Mouse (Mus musculus) adrenal gland (tissue): ENCODE results near the gene Arv1.

Experiments used
- intact Hi-C: fragments of 180-260 bp; cut with DNase I; formaldehyde crosslinking; loops from one replicate; pipeline ENCODE4 v1.15.1; 2025

Arv1 gene

DNA sequence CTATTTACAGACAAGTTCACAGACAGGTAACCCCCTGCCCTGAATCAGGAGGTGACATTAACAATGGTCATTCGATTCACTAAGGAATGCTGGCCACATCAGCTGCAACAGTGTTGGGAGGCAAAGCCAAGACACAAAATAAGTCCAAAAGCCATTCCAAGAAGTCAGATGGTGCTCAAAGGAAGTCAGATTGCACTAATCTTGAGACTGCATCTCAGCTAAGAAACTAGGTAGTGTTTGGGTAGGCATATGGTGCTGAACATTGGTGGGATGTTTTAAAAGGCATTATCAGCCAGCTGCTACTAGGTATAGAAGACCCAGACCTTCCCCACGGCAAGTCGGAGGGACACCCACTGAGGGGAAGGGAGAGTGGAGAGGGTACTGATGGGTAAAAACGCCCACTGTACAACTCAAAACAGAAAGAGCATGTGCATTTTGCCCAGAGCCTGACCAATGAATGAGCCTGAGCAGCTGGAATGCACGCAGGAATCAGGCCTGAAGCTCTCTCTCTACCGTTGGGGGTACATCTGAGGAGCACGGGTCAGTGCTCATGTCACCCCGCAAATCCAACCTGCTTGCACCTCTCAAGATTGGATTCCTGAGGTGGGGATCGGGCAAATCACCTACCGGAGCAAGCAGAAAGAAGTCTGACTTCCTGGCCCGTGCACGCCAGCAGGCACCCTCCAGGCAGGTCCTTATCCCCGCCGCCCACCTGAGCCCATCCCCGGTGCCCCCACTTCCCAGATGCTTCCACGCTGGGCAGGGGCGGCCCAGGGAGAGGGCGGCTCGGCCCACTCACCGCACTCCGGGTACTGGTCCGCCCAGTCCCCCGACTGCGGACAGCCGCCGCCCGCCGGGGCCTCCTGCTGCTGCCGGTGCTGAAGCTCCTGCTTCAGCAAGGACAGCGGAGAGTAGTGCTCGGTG, 739 bp upstream of the Arv1 start:
- intact Hi-C loops: no loop called here

DNA sequence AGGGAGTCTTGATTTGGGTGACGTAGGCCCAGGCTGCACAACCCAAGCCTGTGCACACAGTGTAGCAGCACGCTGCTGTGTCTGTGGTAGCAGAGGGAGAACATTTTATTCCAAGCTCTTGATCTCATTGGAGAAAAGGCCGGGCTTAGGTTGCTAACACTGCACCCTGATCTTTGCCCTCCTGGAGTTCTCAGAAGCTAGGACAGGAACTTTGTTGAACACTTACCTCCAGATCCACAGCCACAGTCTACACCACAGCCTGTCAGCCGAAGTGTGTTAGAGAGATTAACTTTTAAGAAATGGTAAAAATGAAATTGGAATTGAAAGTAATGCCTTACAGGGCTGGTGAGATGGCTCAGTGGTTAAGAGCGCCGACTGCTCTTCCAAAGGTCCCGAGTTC, 2.4 kb downstream of the Arv1 start:
- intact Hi-C loops: no loop called here

DNA sequence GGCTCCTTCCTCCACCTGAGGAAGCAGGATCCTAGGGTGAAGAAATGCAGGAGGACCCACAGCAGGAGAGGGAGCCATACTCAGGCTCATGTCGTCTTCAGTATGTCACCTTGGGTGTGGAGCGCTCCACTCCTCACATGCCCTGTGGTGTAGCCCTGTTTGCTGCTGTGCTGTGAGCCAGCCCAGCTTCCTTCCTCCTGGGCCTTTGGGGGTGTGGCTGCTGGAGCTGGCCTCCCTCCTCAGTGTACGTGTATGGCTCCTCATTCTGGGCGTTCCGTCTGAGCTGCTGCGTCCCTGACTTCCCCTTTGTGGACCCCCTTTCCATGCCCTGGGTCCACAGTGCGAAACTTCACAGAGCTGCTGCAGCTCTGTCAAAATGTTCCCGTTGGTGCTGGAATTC, 10.9 kb downstream of the Arv1 start:
- intact Hi-C loops: no loop called here

DNA sequence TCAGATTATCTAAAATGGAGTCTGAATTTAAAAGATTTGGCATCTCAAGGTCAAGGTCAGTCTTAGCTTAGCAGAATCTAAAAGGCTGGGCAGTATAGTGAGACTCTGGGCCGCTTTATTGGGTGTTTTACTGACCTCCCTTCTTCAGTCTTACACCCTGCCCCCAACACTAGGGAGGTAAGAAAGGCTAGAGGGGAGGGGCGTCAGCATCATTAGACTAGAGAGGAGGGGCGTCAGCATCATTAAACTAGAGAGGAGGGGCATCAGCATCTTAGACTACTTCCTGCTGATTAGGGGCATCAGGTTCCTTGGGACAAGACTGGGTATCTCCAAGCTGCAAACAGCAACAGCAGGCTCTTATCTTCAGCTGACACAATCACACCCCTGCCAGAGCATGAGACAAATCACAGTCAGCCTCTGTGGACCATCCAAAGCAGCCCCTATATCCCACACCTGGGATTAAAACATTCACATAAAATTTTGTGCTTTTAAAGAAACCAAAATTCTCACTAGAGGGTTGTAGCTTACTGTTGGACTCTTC, 13.5 kb downstream of the Arv1 start:
- intact Hi-C loops: loop anchor here (5.0 kb wide), 1 partner anchor 92 kb away; no protein-coding TSS in a partner anchor

DNA sequence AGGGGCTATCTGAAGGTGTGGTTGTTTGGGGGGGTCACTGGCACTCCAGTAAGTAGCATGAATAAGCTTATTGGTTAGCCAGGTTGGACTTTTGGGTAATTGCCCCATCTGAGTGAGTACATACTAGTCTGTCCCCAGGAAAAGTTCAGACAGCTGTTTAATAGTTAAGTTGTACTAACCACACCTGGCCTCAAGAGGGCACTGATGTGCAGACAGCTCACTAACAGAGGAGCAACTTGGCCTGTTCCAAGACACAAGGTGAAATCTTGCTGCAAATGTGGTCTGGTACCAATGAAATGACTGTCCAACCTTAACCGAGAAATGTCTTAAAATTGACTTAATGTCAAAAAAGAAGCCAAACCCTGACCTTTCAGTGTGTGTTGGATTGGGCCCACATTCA, 17.3 kb downstream of the Arv1 start:
- intact Hi-C loops: loop anchor here (5.0 kb wide), 1 partner anchor 88 kb away; no protein-coding TSS in a partner anchor

DNA sequence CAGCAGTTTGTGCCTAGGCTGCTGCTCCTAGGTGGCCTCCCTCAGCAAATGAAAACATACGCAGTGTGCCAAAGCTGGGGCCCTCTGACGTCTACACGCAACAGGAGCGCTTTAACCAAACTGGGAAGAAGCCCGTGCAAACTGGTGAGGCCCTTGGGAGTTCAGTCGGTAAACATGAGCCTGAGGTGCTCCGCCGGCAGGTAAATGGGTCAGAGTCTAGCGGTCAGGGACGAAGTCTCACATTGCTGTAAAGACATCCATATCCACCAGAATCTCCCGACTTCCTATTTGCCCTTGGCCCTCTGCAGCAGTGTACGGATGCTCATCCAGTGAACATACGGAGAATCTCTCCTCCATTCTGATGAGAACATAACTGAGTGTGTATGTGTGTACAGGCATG, 24.7 kb downstream of the Arv1 start:
- intact Hi-C loops: no loop called here

DNA sequence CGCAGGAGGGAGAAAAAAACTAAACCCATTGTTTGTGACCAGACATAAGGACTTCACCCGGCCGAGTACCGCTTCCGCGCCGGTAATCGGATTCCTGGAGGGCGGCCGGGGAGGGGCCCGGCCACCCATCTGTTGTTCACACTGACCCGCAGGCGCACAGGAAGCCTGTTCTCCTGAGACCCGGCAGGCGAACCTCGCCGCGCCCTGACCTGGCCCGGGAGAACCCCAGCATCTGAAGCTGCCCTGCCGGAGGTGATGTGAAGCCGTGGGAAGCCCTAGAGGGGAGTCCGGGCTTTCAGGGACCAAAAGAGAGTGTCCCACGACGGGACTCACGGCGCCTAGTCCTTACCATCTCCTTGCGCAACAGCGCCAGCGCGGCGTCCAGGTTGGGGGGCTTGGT, 29.3 kb downstream of the Arv1 start:
- intact Hi-C loops: no loop called here

DNA sequence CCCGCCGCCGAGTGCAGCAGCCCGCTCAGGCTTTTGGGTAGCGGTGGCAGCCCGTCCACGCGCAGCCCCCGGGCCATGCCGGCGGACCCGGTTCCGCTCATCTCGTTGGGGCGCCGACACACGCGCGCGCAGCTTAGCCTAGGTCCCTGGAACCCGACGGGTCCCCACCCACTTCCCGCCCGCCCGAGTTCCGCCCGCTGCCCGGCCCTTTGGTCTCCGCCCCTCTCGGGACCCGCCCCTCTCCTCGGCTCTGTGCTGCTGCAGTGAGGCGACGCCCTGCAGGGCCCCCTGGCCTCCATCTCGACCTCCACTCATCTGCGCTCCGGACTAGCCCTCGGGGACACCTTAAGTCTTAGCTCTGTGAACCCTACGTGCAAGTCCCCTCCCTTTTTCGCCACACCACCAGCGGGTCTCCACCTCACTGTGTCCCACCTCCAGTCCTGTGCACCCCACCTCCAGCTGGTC, 29.8 kb downstream of the Arv1 start, which contains the start of gene Fam89a:
TSS of gene Fam89a (minus strand) at position 124 of the 465 bp plus-strand sequence.
- intact Hi-C loops: no loop called here

DNA sequence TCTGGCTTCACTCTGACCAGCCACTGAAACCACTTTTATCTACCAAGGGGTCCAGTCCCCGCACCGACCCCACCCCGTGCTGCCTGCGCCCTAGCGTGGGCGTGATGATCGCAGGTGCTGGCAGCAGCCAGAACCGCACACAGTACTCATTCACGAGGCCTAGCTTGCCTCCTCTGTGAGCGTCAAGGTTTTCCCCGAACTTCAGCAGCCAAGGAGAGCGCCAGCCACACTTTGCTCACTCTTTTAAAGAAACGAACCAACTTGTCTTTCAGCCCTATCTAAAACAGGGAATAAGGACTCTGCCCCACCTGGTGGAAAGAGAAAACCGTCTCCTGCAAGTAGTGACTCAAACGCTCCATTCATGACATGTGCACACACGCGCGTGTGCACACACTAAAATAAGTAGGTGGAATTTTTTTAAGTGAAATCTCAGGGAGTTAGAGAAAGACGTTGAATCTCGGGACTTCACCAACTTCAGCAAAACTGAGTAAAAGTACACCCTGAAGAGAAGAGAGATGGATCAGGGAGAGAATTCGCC, 30.5 kb downstream of the Arv1 start:
- intact Hi-C loops: no loop called here

DNA sequence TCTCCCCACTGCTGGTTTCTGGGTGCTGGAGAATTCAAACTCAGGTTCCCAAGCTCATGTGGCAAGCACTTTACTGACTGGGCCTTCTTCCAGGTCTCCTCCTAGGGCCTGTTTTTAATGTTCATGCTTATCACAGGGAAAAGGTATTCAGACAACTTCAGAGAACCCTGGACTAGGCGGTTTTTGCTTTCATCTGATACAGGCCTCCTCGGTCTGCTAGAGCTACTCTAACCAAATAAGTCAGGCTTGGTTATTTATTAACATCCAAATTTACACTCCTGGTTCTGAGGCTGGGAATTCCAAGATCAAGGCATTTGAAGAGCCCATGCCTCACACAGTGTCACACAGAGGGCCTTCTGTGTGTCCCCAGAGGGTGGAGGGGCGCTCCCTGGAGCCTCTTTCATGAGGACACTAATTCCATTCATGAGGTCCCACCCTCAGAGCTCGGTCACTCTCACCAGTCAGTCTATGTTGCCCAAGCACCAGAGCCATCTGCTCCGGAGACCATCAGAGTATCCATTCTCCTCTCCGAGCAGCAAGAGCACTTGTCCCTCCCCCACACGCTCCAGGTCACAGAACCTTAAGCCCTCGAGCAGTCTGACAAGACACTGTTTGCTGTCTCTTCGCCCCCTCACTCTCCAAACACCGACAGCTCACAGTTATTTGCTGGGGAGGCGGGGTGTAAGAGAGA, 32.3 kb downstream of the Arv1 start:
- intact Hi-C loops: no loop called here

DNA sequence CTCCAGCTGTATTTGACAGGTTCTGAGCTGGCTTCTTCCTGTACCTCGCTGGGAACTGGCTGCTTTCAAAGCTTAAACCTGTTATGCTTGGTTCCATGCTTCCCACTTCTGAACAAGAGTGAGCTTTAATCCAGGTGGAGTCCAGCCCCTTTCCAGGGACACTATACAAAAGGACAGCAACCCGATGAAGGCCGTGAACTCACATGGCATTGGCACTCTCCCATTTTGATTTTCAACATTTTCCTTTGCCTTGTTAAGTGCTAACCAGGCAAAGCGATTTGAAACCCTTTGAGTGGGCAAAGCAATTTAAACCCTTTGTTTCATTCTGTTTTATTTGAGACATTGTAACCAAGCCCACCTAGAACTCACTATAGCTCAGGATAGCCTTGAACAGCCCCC, 32.9 kb downstream of the Arv1 start:
- intact Hi-C loops: no loop called here

DNA sequence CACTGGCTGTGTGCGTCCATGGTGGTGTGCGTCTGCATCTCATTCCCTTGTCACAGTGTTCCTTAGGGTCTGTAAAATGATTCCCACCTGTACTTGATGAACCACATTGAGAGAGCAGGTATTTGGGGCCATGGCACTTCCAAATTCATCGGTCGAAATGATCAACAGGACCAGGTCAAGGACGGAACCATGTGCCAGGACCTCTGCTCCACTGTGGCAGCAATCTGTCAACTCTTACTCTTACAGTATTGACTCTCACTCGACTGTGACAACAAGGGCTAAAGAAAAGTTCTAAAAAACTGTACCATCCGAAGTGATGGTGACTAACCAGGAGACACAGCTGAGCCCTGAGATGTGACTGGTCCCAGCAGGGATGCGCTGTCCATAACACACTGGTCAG, 33.5 kb downstream of the Arv1 start:
- intact Hi-C loops: no loop called here

DNA sequence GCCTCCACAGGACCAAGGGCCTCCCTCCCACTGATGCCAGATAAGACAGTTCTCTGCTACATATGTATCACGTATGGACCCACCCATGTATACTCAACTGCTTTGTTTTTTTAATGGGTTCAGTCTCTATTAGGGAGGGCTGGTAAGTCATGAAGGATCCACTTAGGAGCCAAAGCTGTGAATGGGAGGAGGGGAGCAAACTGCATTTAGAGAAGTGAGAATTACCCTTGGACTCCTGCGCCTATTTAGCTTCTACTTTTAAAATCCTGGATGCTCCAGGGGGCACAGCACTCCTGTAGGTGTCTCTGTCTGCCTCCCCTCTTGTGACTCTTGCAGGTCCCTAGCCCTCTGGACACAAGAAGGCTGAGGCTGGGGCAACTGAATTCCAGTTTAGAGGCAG, 34.2 kb downstream of the Arv1 start:
- intact Hi-C loops: no loop called here

DNA sequence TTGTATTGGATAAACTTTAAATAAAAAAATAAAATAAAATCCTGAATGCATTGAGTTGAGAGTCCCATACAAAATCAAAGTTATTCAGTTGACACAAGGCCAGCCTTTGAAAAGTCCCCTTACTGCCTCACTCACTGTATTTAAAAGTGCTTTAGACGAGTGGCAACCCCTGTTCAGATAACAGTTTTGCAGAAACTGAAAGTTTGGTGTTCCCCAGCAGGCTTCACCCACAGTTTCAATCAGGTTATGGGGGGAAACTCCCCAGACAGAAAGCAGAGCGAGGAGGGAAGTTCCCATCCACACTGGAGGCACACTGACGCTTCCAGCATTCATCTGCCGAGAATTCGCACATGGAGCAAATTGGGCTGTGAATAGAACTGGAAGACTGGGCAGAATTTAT, 34.7 kb downstream of the Arv1 start:
- intact Hi-C loops: no loop called here

DNA sequence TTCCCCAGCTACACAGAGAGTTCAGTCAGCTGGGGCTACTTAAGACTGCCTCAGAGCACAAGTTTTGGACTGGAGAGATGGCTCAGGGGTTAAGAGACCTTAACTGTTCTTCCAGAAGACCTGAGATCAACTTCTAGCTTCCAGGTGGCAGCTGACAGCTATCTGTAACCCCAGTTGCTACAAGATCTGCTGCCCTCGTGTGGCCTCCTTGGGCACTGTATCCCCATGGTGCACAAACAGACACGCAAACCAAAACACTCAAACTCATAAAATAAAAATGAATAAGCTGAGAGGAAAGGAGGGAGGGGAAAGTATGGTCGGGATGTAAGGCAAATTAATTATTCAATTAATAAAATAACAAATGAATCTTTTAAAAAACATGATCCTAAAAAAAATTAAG, 36.6 kb downstream of the Arv1 start:
- intact Hi-C loops: no loop called here

DNA sequence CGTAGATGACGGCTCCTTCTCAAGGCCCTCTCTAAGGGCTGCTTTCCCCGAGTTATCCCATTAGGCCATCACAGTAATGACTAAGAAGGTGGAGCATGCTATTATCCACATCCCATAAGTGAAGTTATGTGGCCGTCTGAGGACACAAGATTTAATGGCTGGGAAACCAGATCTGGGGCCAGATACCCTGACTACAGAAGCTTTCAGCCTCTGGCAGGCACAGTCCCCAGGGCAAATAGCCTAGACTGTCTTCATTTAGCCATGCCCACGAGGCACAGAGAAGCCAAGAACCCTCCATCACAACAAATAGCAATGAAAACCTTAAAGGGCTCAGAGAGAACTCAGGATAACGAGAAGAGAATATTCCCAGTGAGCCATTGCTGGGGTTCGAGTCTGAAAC, 41.1 kb downstream of the Arv1 start:
- intact Hi-C loops: no loop called here

DNA sequence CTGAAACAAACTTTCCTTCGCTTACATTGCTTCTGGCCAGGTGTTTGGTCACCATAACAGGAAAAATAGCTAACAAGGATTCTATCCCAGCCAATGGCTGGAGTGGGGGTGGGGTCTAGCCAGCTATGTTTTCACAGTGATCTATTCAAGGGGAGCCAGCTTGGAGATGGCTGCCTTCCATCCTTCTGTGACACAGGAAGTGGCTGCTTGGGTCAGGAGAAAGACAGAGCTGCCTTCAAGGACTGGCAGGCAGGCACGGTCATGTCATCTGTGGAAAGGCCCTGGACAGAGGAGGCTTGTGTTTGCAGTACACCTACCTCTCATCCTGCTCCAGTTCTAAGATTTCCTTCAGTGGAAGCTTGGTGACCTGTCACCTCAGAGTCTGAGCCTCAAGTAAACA, 50.5 kb downstream of the Arv1 start:
- intact Hi-C loops: no loop called here

DNA sequence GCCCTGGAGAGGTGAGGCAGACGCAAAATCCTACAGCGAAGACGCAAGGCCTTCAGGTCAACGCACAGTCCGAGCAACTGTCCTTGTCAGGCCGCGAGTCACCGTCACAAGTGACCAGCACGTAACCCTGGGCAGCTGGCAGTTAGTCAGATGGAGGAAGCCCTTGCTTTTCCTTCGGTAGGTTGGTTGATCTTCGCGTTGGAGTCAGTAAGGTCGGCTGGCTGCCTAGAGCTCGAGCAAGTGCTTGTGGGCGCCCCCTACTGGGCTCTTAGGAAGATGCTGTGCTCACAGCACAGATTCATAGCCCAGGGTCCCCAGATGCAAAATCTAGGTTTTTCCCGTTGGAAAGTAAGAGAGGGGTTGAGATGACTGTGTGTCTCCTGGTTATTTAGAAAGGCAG, 53.8 kb downstream of the Arv1 start:
- intact Hi-C loops: no loop called here

DNA sequence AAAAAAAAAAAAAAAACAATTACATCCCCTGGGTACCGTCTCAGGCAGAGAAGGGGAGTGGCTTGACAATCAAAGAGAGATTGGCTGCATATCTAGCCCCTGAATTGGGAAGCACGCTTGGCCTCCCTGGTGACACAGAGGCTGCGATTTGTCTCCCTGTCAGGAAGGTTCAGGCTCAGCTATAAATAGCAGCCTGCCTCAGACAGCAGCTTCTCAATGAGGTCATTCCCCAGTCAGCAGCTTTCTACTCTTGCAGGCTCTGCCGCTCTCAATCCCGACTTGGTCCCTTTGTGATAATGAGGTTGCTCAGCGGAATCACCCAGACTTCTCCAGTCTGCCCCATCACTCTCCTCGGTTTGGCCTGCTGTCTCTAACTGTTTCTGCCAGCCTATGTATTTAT, 58.3 kb downstream of the Arv1 start:
- intact Hi-C loops: no loop called here

DNA sequence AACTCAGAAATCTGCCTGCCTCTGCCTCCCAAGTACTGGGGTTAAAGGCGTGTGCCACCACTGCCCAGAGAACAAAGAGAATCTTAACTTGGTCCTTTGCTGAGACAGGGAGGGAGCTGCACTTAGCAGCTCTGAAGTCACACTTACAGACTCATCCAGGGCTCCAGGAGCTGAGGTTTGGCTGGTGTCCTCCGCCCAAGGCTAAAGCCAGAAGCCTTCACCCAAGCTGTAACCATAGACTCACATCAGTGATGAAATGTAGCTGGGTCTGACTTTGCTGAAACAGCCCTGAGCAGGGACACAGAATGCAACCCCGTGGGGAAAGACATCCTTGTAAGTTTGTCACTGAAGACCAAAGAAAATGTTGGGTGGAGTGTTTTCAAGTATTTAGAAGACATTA, 60.5 kb downstream of the Arv1 start:
- intact Hi-C loops: no loop called here

DNA sequence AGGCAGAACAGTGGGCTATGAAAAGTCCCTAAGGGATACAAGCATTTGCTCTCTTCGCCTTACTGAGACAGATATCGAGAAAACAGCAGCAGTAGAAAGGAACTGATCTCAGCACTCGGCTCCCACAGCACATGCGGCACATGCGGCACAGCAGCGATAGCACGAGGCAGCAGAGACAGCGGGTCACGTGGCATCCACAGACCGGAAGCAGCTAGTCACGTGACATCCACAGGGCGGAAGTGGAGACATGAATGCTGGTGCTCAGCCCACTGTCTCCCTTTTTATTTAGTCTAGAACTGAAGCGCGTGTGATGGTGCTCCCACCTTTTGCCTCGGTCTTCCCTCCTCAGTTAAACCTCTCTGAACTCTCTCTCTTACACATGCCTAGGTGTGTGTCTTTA, 61.3 kb downstream of the Arv1 start:
- intact Hi-C loops: no loop called here
